Mouse (Mus musculus) hindlimb bud, embryonic 11.5 days (tissue): ENCODE measurements around the gene Tuba1b.
A peak's percentile ranks its signal among the peaks of the same experiment; 100 is the strongest.
"Not testable (repeated sequence)": the region's sequence is repeated elsewhere in the genome, so short reads cannot be mapped to it uniquely, and the experiment has no call there.

Source experiments
- DNase-seq: peaks from one replicate; pipeline ENCODE4 v3.0.0-alpha.2; 2012; ENCODE audit warnings: low read depth, low spot score; ENCODE audit errors: extremely low spot score

Tuba1b gene

GRCm38 (mm10) chr15:98954425-98955253 is 20.3 kb upstream of the Tuba1b start:
- no peak for DNase-seq

GRCm38 (mm10) chr15:98953401-98954356 is 19.3 kb upstream of the Tuba1b start, which contains the start of the genes Gm49450 and Tuba1a:
Gene Gm49450 (minus strand): TSS chr15:98953551.
Gene Tuba1a (minus strand): TSS chr15:98953703.
- peak; percentile 94 for DNase-seq

- no peak for DNase-seq
These were observed 18.5 kb upstream of the Tuba1b start for GRCm38 (mm10) chr15:98952751-98953400.

- DNase-seq, result no peak
These were observed 17.7 kb upstream of the Tuba1b start for GRCm38 (mm10) chr15:98952063-98952455.

GRCm38 (mm10) chr15:98951122-98952062 is 17.0 kb upstream of the Tuba1b start:
- not testable (repeated sequence) for DNase-seq

GRCm38 (mm10) chr15:98949607-98949892 is 15.2 kb upstream of the Tuba1b start:
- no peak for DNase-seq

GRCm38 (mm10) chr15:98948857-98949606 is 14.7 kb upstream of the Tuba1b start:
- DNase-seq, result no peak

GRCm38 (mm10) chr15:98948382-98948781 is 14.0 kb upstream of the Tuba1b start:
- DNase-seq, result no peak

- no peak for DNase-seq
These were observed 13.5 kb upstream of the Tuba1b start for GRCm38 (mm10) chr15:98947884-98948283.

- DNase-seq, result no peak
These were observed 8.8 kb upstream of the Tuba1b start for GRCm38 (mm10) chr15:98943133-98943532.

- DNase-seq, result no peak
These were observed 7.7 kb upstream of the Tuba1b start for GRCm38 (mm10) chr15:98942081-98942480.

- no peak for DNase-seq
These were observed 7.2 kb upstream of the Tuba1b start for GRCm38 (mm10) chr15:98941539-98941938.

- DNase-seq, result no peak
These were observed 6.5 kb upstream of the Tuba1b start for GRCm38 (mm10) chr15:98940816-98941215.

- DNase-seq, result no peak
These were observed 540 bp downstream of the Tuba1b start for GRCm38 (mm10) chr15:98933833-98934216.

- DNase-seq, result not testable (repeated sequence)
These were observed 1.2 kb downstream of the Tuba1b start for GRCm38 (mm10) chr15:98933004-98933671.

- DNase-seq, result no peak
These were observed 3.4 kb downstream of the Tuba1b start for GRCm38 (mm10) chr15:98930998-98931397.

GRCm38 (mm10) chr15:98930017-98930734 is 4.2 kb downstream of the Tuba1b start:
- DNase-seq, result no peak

- no peak for DNase-seq
These were observed 5.6 kb downstream of the Tuba1b start for GRCm38 (mm10) chr15:98928598-98929240.
